Mouse (Mus musculus) heart, embryonic 13.5 days (tissue): ENCODE measurements at regions not wholly inside any gene's neighbourhood (a gene's known extent, or its start where the extent isn't known, plus 50 kb on each side); places are given as distances from the start of the nearest gene placed in this dataset.

ENCODE experiments used
- ATAC-seq: fragments of 200-750 bp; cut with Nextera tagmentation; 2 replicates; pipeline ENCODE4 v1.8.0; 2017; ENCODE audit warnings: moderate TSS enrichment; ENCODE audit not compliant: insufficient number of reproducible peaks, low FRiP score, low TSS enrichment; ENCODE audit errors: extremely low read depth
- H3K27ac ChIP-seq: fragments of 300-500 bp; sonication (generic); replicated peaks from 2 replicates; pipeline ENCODE4 v1.5.1; 2015; ENCODE audit warnings: moderate library complexity, mild to moderate bottlenecking, inconsistent platforms
- H3K27me3 ChIP-seq: fragments of 300-500 bp; sonication (generic); replicated peaks from 2 replicates; pipeline ENCODE4 v1.6.1; 2015; ENCODE audit warnings: mild to moderate bottlenecking, inconsistent platforms
- H3K36me3 ChIP-seq: fragments of 300-500 bp; sonication (generic); 2 replicates; pipeline ENCODE4 v1.6.1; 2015; ENCODE audit warnings: mild to moderate bottlenecking, inconsistent platforms
- H3K4me1 ChIP-seq: fragments of 300-500 bp; sonication (generic); 2 replicates; pipeline ENCODE4 v1.6.1; 2015; ENCODE audit warnings: inconsistent platforms
- H3K4me2 ChIP-seq: fragments of 300-500 bp; sonication (generic); 2 replicates; pipeline ENCODE4 v1.6.1; 2015; ENCODE audit warnings: inconsistent platforms, mild to moderate bottlenecking, moderate library complexity
- H3K4me3 ChIP-seq: fragments of 300-500 bp; sonication (generic); 2 replicates; pipeline ENCODE4 v1.5.1; 2015; ENCODE audit warnings: moderate library complexity, mild to moderate bottlenecking, inconsistent platforms
- H3K9ac ChIP-seq: fragments of 300-500 bp; sonication (generic); 2 replicates; pipeline ENCODE4 v1.6.1; 2015; ENCODE audit warnings: inconsistent platforms, mild to moderate bottlenecking, moderate library complexity
- H3K9me3 ChIP-seq: fragments of 300-500 bp; sonication (generic); 2 replicates; pipeline ENCODE4 v1.6.1; 2016; ENCODE audit warnings: inconsistent platforms
- WGBS: fragments of 180-500 bp; shearing (Covaris S2); methylation state at CpG from one replicate; pipeline ENCODE4 v1.1.7; 2015; ENCODE audit warnings: mixed read lengths; 5-methylcytosine and 5-hydroxymethylcytosine counted together

DNA sequence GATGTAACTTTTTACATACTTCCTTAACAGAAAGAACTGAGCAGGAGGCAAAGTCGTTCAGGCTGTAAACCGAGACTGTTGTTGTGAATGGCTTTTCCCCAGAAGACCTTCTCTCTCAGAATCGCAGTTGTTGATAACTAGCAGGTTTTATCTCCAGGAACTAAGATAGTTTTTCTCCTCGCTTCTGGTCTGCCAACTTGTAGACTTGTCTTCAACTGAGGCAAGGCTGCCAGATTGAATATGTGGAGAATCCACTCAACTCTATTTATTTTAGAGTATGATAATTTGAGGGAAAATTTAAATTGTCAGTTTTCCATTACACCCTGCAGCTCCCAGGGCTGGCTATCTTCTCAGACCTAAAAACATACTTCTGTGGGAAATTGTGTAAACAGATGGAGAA is 206.6 kb upstream of the Tet2 start:
- WGBS, result 13% methylated on average over 4 of the region's 4 CpGs
- Histone ChIP-seq H3K4me2 (peak overlapping the region; percentile 42), H3K4me1 (peaks cover 26% of the 10 kb centered on the region), H3K27ac (no peak overlapping the region), H3K9me3 (no peaks in the 10 kb centered on the region), H3K9ac (no peak overlapping the region), H3K27me3 (no peaks in the 10 kb centered on the region), H3K4me3 (no peak overlapping the region), H3K36me3 (no peaks in the 10 kb centered on the region)
- no peak for ATAC-seq

- H3K4me3 ChIP-seq, result no peak overlapping the region
- no peak overlapping the region for H3K9ac ChIP-seq
- ATAC-seq, result no peak
- no peaks in the 10 kb centered on the region for H3K27me3 ChIP-seq
- H3K9me3 ChIP-seq, result no peaks in the 10 kb centered on the region
- peaks cover 31% of the 10 kb centered on the region for H3K4me1 ChIP-seq
- H3K27ac ChIP-seq, result no peak overlapping the region
- 74% methylated on average over 3 of the region's 3 CpGs for WGBS
- no peak overlapping the region for H3K4me2 ChIP-seq
- H3K36me3 ChIP-seq, result no peaks in the 10 kb centered on the region
These were observed 208.1 kb upstream of the Tet2 start for GRCm38 (mm10) chr3:133753041-133753440.

DNA sequence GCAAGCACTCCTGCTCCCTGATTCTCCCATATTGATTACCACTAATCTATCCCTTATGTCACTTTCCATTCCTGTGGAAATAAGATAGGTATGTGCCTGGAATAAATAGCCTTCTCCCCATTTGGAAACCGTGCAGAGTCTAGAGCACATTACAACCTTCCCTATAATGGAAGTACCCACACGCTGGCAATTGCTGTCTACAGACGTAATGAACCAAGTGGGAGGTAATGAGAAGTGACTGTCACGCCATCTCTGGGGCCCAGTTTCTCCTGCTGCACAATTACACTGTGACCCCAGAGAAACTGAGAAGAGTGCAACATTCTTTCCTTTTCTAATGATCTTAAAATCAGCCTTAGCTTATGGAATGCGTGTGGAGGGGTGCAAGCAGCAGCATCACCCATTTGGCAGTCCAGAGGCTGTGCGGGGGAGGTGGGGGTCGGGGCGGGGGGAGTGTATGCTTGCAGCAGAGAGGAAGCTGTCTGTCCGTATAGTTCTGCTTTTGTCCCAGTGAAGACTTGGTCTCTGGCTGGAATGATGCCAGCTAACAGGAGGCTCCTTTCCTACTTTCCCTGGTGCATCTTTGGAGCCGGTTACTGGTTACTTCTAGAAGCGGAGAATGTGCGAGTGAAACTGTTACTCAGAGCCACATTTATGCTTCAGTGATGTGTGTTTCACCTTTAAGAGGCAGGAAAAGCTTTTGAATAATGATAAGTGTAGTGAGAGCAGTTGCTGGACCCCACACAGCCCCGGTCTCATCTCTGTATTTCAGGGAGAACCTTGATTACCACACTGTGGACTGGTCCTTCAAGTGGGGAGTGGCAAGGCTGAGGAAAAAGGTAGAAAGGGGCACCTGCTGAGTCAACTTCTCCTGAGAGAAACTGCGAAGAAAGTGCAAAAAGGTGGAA is 209.3 kb upstream of the Tet2 start:
- H3K27ac ChIP-seq, result peak overlapping the region; percentile 29

DNA sequence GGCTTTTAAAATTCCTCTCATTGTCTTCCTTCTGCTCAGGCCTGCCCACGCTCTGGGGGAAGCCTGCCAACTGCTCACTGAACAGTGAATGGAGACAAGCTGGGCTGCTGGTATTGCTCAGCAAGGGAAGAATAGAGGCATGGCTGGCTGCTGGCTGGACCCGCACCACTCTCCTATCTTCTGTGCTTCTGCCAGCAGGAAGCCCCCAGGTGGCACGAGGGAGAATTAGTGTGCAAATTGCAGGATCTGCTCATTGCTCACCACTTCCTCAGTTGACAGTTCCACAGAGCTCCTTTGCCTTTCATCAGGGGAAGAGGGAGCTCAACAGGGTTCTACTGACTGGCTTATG is 209.9 kb upstream of the Tet2 start:
- peak overlapping the region; percentile 29 for H3K27ac ChIP-seq
- no peak overlapping the region for H3K4me3 ChIP-seq
- H3K36me3 ChIP-seq, result no peaks in the 10 kb centered on the region
- no peaks in the 10 kb centered on the region for H3K9me3 ChIP-seq
- H3K4me1 ChIP-seq, result peaks cover 40% of the 10 kb centered on the region
- ATAC-seq, result no peak
- peak overlapping the region; percentile 47 for H3K4me2 ChIP-seq
- H3K27me3 ChIP-seq, result no peaks in the 10 kb centered on the region
- WGBS, result 7% methylated on average over 3 of the region's 3 CpGs
- no peak overlapping the region for H3K9ac ChIP-seq

More for the DNA sequence above, 209.3 kb upstream of the Tet2 start:
- Histone ChIP-seq H3K4me3 (no peak overlapping the region), H3K4me2 (peak overlapping the region; percentile 47), H3K9me3 (no peaks in the 10 kb centered on the region), H3K9ac (0 out of 2 replicates have a peak overlapping the region, but pooled peaks have one; percentile 14), H3K36me3 (no peaks in the 10 kb centered on the region), H3K4me1 (peaks cover 40% of the 10 kb centered on the region), H3K27me3 (no peaks in the 10 kb centered on the region)
- ATAC-seq, result no peak
- 43% methylated on average over 14 of the region's 14 CpGs for WGBS

GRCm38 (mm10) chr3:133757756-133758420 is 212.9 kb upstream of the Tet2 start:
- Histone ChIP-seq H3K27me3 (no peaks in the 10 kb centered on the region), H3K4me2 (peak overlapping the region; percentile 64), H3K9ac (peak overlapping the region; percentile 34), H3K4me3 (peak overlapping the region; percentile 34), H3K4me1 (peaks cover 29% of the 10 kb centered on the region), H3K27ac (peak overlapping the region; percentile 13; the same call in 1 of the 2 replicates), H3K9me3 (no peaks in the 10 kb centered on the region), H3K36me3 (no peaks in the 10 kb centered on the region)
- no peak for ATAC-seq
- WGBS, result 28% methylated on average over 12 of the region's 12 CpGs

- H3K9ac ChIP-seq, result peak overlapping the region; percentile 34
- H3K27me3 ChIP-seq, result no peaks in the 10 kb centered on the region
- H3K4me3 ChIP-seq, result peak overlapping the region; percentile 34
- peak overlapping the region; percentile 64 for H3K4me2 ChIP-seq
- peak overlapping the region; percentile 13; the same call in 1 of the 2 replicates for H3K27ac ChIP-seq
- H3K36me3 ChIP-seq, result no peaks in the 10 kb centered on the region
- ATAC-seq, result no peak; the same call in 1 of the 2 replicates
- WGBS, result 2% methylated on average over 4 of the region's 4 CpGs
- peaks cover 29% of the 10 kb centered on the region for H3K4me1 ChIP-seq
- H3K9me3 ChIP-seq, result no peaks in the 10 kb centered on the region
These were observed 213.5 kb upstream of the Tet2 start for GRCm38 (mm10) chr3:133758421-133758820.

DNA sequence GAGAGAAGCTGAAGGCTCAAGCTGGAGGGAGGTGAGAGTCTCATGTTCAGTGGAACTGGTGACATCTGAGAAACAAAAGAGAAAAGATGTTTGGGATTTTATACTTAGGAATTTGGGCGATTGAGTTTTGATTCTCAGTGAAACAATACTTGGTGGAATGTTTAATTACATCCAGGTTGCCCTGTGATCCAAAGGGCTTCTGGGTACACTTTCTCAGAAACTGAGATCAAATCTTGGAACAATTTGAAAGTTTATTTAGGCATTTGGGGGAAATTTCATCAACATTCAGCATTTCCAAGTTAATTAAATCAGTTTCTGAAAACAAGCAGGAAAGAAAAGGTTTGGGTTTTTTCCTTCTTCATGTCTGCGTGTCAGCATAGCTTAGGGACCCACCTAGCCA is 214.7 kb upstream of the Tet2 start:
- no peak overlapping the region for H3K9ac ChIP-seq
- no peak overlapping the region for H3K4me3 ChIP-seq
- peaks cover 20% of the 10 kb centered on the region for H3K4me1 ChIP-seq
- ATAC-seq, result no peak
- no peaks in the 10 kb centered on the region for H3K27me3 ChIP-seq
- H3K36me3 ChIP-seq, result no peaks in the 10 kb centered on the region
- H3K9me3 ChIP-seq, result no peaks in the 10 kb centered on the region
- no peak overlapping the region for H3K4me2 ChIP-seq
- H3K27ac ChIP-seq, result no peak overlapping the region
- 73% methylated on average over 2 of the region's 2 CpGs for WGBS

GRCm38 (mm10) chr3:133760221-133760620 is 215.3 kb upstream of the Tet2 start:
- Histone ChIP-seq H3K9me3 (no peaks in the 10 kb centered on the region), H3K27ac (no peak overlapping the region), H3K4me1 (peaks cover 14% of the 10 kb centered on the region), H3K36me3 (no peaks in the 10 kb centered on the region), H3K4me2 (no peak overlapping the region), H3K27me3 (no peaks in the 10 kb centered on the region), H3K4me3 (no peak overlapping the region), H3K9ac (no peak overlapping the region)
- ATAC-seq, result no peak
- WGBS, result 87% methylated on average over 1 of the region's 1 CpGs

- Histone ChIP-seq H3K9me3 (no peaks in the 10 kb centered on the region), H3K27me3 (no peaks in the 10 kb centered on the region), H3K36me3 (no peaks in the 10 kb centered on the region), H3K4me1 (peaks cover 2% of the 10 kb centered on the region), H3K4me3 (no peak overlapping the region), H3K4me2 (no peak overlapping the region), H3K9ac (no peak overlapping the region), H3K27ac (no peak overlapping the region)
- ATAC-seq, result no peak
These were observed 218.8 kb upstream of the Tet2 start for GRCm38 (mm10) chr3:133763721-133764120.

GRCm38 (mm10) chr3:133773490-133773889 is 228.6 kb upstream of the Tet2 start:
- Histone ChIP-seq H3K4me3 (no peak overlapping the region), H3K4me1 (no peaks in the 10 kb centered on the region), H3K4me2 (no peak overlapping the region), H3K9ac (no peak overlapping the region), H3K27me3 (no peaks in the 10 kb centered on the region), H3K27ac (no peak overlapping the region), H3K36me3 (no peaks in the 10 kb centered on the region), H3K9me3 (no peaks in the 10 kb centered on the region)
- WGBS, result 37% methylated on average over 2 of the region's 2 CpGs
- no peak for ATAC-seq

- Histone ChIP-seq H3K27ac (no peak overlapping the region), H3K9me3 (no peaks in the 10 kb centered on the region), H3K27me3 (no peaks in the 10 kb centered on the region), H3K4me1 (no peaks in the 10 kb centered on the region), H3K36me3 (no peaks in the 10 kb centered on the region), H3K4me3 (no peak overlapping the region), H3K9ac (no peak overlapping the region), H3K4me2 (no peak overlapping the region)
- 32% methylated on average over 3 of the region's 3 CpGs for WGBS
- no peak for ATAC-seq
These were observed 229.3 kb upstream of the Tet2 start for GRCm38 (mm10) chr3:133774229-133774628.
